Mouse (Mus musculus) CH12.LX (cell line): Measurements from ENCODE around the gene Rab40c. TPM values are rescaled to one million over a fixed set of nuclear protein-coding genes. Genes with fewer than 3 reads are reported as not detected.
A peak's percentile ranks its signal among the peaks of the same experiment; 100 is the strongest.

Experiments
- DNase-seq: peaks from one replicate; pipeline ENCODE4 v3.0.0-alpha.2; 2013; ENCODE audit errors: extremely low read depth
- H3K27ac ChIP-seq: 2 replicates; pipeline ENCODE4 v1.5.1; 2012; ENCODE audit warnings: low read depth, mild to moderate bottlenecking, control low read depth, moderate library complexity; ENCODE audit not compliant: insufficient read depth
- H3K27me3 ChIP-seq: replicated peaks from 2 replicates; pipeline ENCODE3; 2012; ENCODE audit warnings: inconsistent platforms
- H3K36me3 ChIP-seq, 2 experiments: replicated peaks in 1 of 2; 2 replicates each; pipeline versions ENCODE3 to v1.6.1; 2012; ENCODE audit warnings: inconsistent platforms in 1 of 2, low read length in 1 of 2, mild to moderate bottlenecking in 1 of 2, mixed read lengths in 1 of 2, moderate library complexity in 1 of 2; ENCODE audit not compliant: control insufficient read depth in 1 of 2, insufficient read depth in 1 of 2
- H3K4me1 ChIP-seq, 2 experiments: 2 replicates each; pipeline ENCODE4 v1.6.1; 2012; ENCODE audit warnings: inconsistent platforms in 1 of 2, moderate library complexity in 1 of 2; ENCODE audit not compliant: insufficient read depth in 2 of 2, control insufficient read depth in 1 of 2
- H3K4me2 ChIP-seq: 2 replicates; pipeline ENCODE4 v1.6.1; 2012; ENCODE audit warnings: low read depth, mild to moderate bottlenecking, control low read depth; ENCODE audit not compliant: poor library complexity, insufficient read depth, severe bottlenecking
- H3K4me3 ChIP-seq, 3 experiments: fragments of 150-350 bp in 1 of 3; sonication (generic) in 1 of 3; replicated peaks in 1 of 3; 2 replicates each; pipeline versions ENCODE3 to v1.5.1; 2011 to 2012; ENCODE audit warnings: low read depth in 2 of 3, low read length in 2 of 3, mild to moderate bottlenecking in 2 of 3, moderate library complexity in 2 of 3, control low read depth in 1 of 3, improper control_type of control experiment in 1 of 3, inconsistent platforms in 1 of 3, mixed read lengths in 1 of 3; ENCODE audit not compliant: poor library complexity in 1 of 3
- H3K79me2 ChIP-seq: replicated peaks from 2 replicates; pipeline ENCODE4 v1.6.1; 2012; ENCODE audit warnings: mild to moderate bottlenecking, moderate library complexity; ENCODE audit not compliant: control insufficient read depth, poor library complexity, insufficient read depth, severe bottlenecking; ENCODE audit errors: extremely low read depth
- H3K9ac ChIP-seq: 2 replicates; pipeline ENCODE4 v1.6.1; 2012; ENCODE audit warnings: low read depth, mild to moderate bottlenecking, control low read depth, moderate library complexity; ENCODE audit not compliant: insufficient read depth
- H3K9me3 ChIP-seq: replicated peaks from 2 replicates; pipeline ENCODE3; 2012; ENCODE audit warnings: low read length, inconsistent platforms, mixed read lengths
- CHD1 ChIP-seq: IDR thresholded peaks from 2 replicates; pipeline ENCODE4 v1.6.1; 2012; ENCODE audit warnings: low read depth, low read length, improper control_type of control experiment, inconsistent platforms
- CTCF ChIP-seq, 2 experiments: IDR thresholded peaks in 1 of 2; conservative IDR thresholded peaks in 1 of 2; 2 replicates each; pipeline ENCODE4 v1.5.1; 2011 to 2012; ENCODE audit warnings: low read depth in 2 of 2, low read length in 2 of 2, improper control_type of control experiment in 1 of 2, inconsistent platforms in 1 of 2, mild to moderate bottlenecking in 1 of 2, moderate library complexity in 1 of 2
- E2F4 ChIP-seq: IDR thresholded peaks from 2 replicates; pipeline ENCODE4 v1.6.1; 2011; ENCODE audit warnings: low read depth, low read length, improper control_type of control experiment; ENCODE audit not compliant: insufficient replicate concordance
- ETS1 ChIP-seq: conservative IDR thresholded peaks from 2 replicates; pipeline ENCODE4 v1.6.1; 2012; ENCODE audit warnings: low read depth, mild to moderate bottlenecking, inconsistent platforms, low read length, improper control_type of control experiment, moderate library complexity
- HCFC1 ChIP-seq: IDR thresholded peaks from 2 replicates; pipeline ENCODE4 v1.6.1; 2012; ENCODE audit warnings: low read depth, mild to moderate bottlenecking, inconsistent platforms, low read length, improper control_type of control experiment
- JUN ChIP-seq: IDR thresholded peaks from 2 replicates; pipeline ENCODE4 v1.6.1; 2011; ENCODE audit warnings: low read depth, mild to moderate bottlenecking, low read length, improper control_type of control experiment, moderate library complexity; ENCODE audit not compliant: insufficient read depth
- MAZ ChIP-seq: IDR thresholded peaks from 2 replicates; pipeline ENCODE4 v1.6.1; 2012; ENCODE audit warnings: low read depth, mild to moderate bottlenecking, inconsistent platforms, low read length, improper control_type of control experiment, moderate library complexity
- MEF2A ChIP-seq: IDR thresholded peaks from 2 replicates; pipeline ENCODE4 v1.6.1; 2014; ENCODE audit warnings: low read depth, mild to moderate bottlenecking, inconsistent platforms, low read length, improper control_type of control experiment, borderline replicate concordance
- MYC ChIP-seq: IDR thresholded peaks from 2 replicates; pipeline ENCODE4 v1.6.1; 2011; ENCODE audit warnings: low read depth, mild to moderate bottlenecking, improper control_type of control experiment, low read length
- TCF12 ChIP-seq: IDR thresholded peaks from 2 replicates; pipeline ENCODE4 v1.6.1; 2014; ENCODE audit warnings: low read depth, mild to moderate bottlenecking, inconsistent platforms, low read length, improper control_type of control experiment
- UBTF ChIP-seq: IDR thresholded peaks from 2 replicates; pipeline ENCODE4 v1.6.1; 2012; ENCODE audit warnings: low read depth, mild to moderate bottlenecking, inconsistent platforms, low read length, improper control_type of control experiment, moderate library complexity
- ZC3H11A ChIP-seq: IDR thresholded peaks from 2 replicates; pipeline ENCODE4 v1.6.1; 2012; ENCODE audit warnings: low read depth, mild to moderate bottlenecking, inconsistent platforms, low read length, improper control_type of control experiment
- ZNF384 ChIP-seq: IDR thresholded peaks from 2 replicates; pipeline ENCODE4 v1.6.1; 2012; ENCODE audit warnings: low read depth, low read length, improper control_type of control experiment, inconsistent platforms
- dilution Hi-C: fragments of 300-500 bp; cut with MboI; formaldehyde crosslinking; loops from 2 replicates; pipeline ENCODE4 v1.14.3; 2020; ENCODE audit warnings: low sequenced_read_pairs; ENCODE audit not compliant: extremely low pct_unique_long_range_greater_than_20kb, extremely low pct_ligation_motif_present
- in situ Hi-C: fragments of 300-500 bp; cut with MboI; formaldehyde crosslinking; loops from 3 replicates; pipeline ENCODE4 v1.14.3; 2019; ENCODE audit warnings: low sequenced_read_pairs, low pct_ligation_motif_present, low pct_unique_long_range_greater_than_20kb, mixed read lengths
- polyA plus RNA-seq: library from polyadenylated mRNA; unstranded; fragments of >175 nt; gene quantifications from 2 replicates; pipeline ENCODE4 v1.2.1, GENCODE M21; 2012; ENCODE audit warnings: low read depth; ENCODE audit not compliant: insufficient read length
- total RNA-seq, 2 experiments: library from RNA; depleted of rRNA; stranded (reverse); fragments of 300-350 nt in 1 of 2; fragments of >200 nt in 1 of 2; gene quantifications; 2 replicates each; pipeline ENCODE4 v1.2.3; 2012 to 2014

Rab40c gene
- total and polyA plus RNA-seq, 3 experiments: 8.0 to 14.4 (median 9.2) TPM

DNA sequence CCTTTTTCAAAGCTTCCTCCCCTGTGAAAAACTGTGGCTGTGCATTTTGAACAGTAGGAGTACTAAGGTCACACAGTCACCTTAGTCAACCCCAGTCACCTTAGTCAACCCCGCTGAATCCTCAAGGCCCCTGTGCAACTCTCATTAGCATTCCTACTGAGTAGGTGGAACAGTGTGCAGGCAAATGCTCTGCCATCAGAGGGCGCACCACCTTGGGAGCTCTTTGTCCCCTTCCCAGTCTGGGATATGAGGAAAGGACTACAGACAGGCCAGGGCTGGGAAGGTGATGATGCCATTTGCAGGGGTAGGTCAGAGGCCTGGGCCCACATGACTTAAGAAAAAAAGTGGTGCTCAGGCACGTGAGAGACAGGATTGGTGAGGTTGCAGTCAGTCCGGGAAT lies 40.3 kb downstream of the Rab40c start:
- in situ Hi-C loops: no loop called here
- Histone ChIP-seq H3K27ac (no peak overlapping the region), H3K4me3 (no peak overlapping the region), H3K79me2 (no peaks in the 10 kb centered on the region), H3K27me3 (no peaks in the 10 kb centered on the region), H3K4me2 (no peak overlapping the region), H3K9ac (no peak overlapping the region), H3K4me1 (peaks cover 4 to 12% of the 10 kb centered on the region in 2 experiments), H3K9me3 (no peaks in the 10 kb centered on the region), H3K36me3 (peaks cover 51 to 77% of the 10 kb centered on the region in 2 experiments)
- dilution Hi-C loops: no loop called here
- TF ChIP-seq CHD1 (no peak), CTCF (conservative IDR thresholded peaks at IDR 0.05 in 1 of 2, IDR thresholded peaks at IDR 0.05 in 1 of 2; ENCODE audit: low read depth in 2 of 2, low read length in 2 of 2) (peak; percentile 22 to 45; a peak in 3 of 4 replicates), MAZ (no peak)
- no peak for DNase-seq

DNA sequence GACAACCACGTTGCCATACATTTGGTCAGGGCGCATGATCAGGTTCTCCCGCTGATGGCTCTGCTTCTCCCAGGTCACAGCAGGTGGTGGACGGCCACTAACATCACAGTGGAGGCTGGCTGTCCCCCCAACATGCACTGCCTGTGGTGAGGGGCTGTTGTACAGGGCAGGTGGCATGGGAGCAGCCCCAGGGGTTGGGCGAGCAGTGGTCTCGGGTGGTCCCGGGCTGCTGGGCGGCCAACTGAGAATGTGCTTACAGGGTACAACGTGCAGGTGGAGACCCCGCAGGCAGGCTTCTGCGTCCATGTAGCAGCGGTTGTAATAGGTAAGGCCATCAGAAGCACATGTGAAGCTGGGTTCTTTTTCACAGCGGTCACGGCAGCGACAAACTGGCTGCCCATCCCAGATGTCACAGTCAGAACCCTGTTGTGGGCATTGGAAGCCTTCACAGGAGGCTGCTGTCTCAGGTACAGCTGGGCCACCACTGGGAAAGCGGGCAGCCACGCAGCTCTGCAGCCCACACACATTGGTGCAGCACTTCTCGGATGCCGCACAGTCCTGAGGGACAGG lies 40.8 kb downstream of the Rab40c start:
- Histone ChIP-seq H3K9me3 (no peaks in the 10 kb centered on the region), H3K4me1 (peaks cover 6 to 18% of the 10 kb centered on the region in 2 experiments), H3K27me3 (no peaks in the 10 kb centered on the region), H3K9ac (no peak overlapping the region), H3K4me3 (no peak overlapping the region), H3K4me2 (no peak overlapping the region), H3K27ac (no peak overlapping the region), H3K79me2 (no peaks in the 10 kb centered on the region), H3K36me3 (peaks cover 45 to 71% of the 10 kb centered on the region in 2 experiments)
- TF ChIP-seq TCF12 (no peak), E2F4 (no peak), MYC (no peak), UBTF (no peak), ZNF384 (no peak), MEF2A (no peak), CTCF (conservative IDR thresholded peaks at IDR 0.05 in 1 of 2, IDR thresholded peaks at IDR 0.05 in 1 of 2; ENCODE audit: low read depth in 2 of 2, low read length in 2 of 2) (no peak), CHD1 (no peak), JUN (no peak), ZC3H11A (no peak), HCFC1 (no peak), ETS1 (no peak)
- DNase-seq: no peak
- dilution Hi-C loops: no loop called here
- in situ Hi-C loops: no loop called here
